In the genomic region with DNA sequence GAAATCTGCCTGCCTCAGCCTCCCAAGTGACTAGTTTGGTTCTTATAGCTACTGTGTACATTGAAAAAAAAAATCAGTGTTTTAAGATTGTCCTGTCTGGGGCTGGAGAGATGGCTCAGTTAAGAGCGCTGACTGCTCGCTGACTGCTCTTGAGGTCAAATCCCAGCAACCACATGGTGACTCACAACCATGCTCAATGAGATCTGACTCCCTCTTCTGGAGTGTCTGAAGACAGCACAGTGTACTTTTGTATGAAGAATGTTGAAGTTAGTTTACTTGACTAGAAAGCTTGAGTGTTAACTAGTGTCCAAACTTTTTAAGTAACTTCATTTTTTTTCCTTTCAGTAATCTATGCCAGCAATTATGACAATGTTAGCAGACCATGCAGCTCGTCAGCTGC, we compare ENCODE assay signal across 13 mouse cellular contexts. TPM values are rescaled to one million over a fixed set of nuclear protein-coding genes. Genes with fewer than 3 reads are reported as not detected.
DNase-seq lines count a peak whose midpoint lies in the region; ATAC-seq and TF ChIP-seq lines count a peak whose summit lies in the region.
"Had no signal": no experiment of that assay in that cellular context is flagged by ENCODE, and none has a peak within 500 bp of the region (broad histone marks: within the 10 kb centered on the region; RNA-seq: fewer than 3 reads in every experiment).

No protein-coding gene starts in this region.

- H3K4me1 ChIP-seq in liver, postnatal 0 days (ENCODE audit: insufficient read depth), result peaks cover 23% of the 10 kb centered on the region
- no peaks in the 10 kb centered on the region; the same call in 1 of the 2 replicates for H3K4me1 ChIP-seq in bone marrow, adult 2 months (ENCODE audit: control insufficient read depth, insufficient read depth, low read length)

- no peak for TF ChIP-seq EP300 in liver, postnatal 0 days (IDR thresholded peaks at IDR 0.05; ENCODE audit: low read depth)

- no peak for TF ChIP-seq POLR2A in bone marrow, adult 2 months (IDR thresholded peaks at IDR 0.05; ENCODE audit: borderline replicate concordance, control insufficient read depth, low read depth, low read length)

- no peak overlapping the region for H3K27ac ChIP-seq in liver, postnatal 0 days (ENCODE audit: low read depth)
- H3K27ac ChIP-seq in bone marrow, adult 2 months (ENCODE audit: control insufficient read depth, insufficient read depth, low read depth, low read length, poor library complexity), result no peak overlapping the region
- H3K27ac ChIP-seq: embryonic facial prominence, embryonic 10.5 days; forebrain, embryonic 13.5 days; hindbrain, embryonic 12.5 days; limb, embryonic 12.5 days had no signal

- no peaks in the 10 kb centered on the region for H3K9me3 ChIP-seq in liver, postnatal 0 days (ENCODE audit: low read length)
- H3K9me3 ChIP-seq: embryonic facial prominence, embryonic 10.5 days; forebrain, embryonic 13.5 days; hindbrain, embryonic 12.5 days; limb, embryonic 12.5 days had no signal

- 62% methylated on average over 3 of the region's 3 CpGs for WGBS in liver, postnatal 0 days (ENCODE audit: insufficient replicate concordance)
- WGBS in bone marrow, adult 2 months, result 46% methylated on average over 3 of the region's 3 CpGs

- peak; percentile 56 for TF ChIP-seq CTCF in liver, postnatal 0 days (IDR thresholded peaks at IDR 0.05; ENCODE audit: low read depth)
- TF ChIP-seq CTCF in bone marrow, adult 2 months (IDR thresholded peaks at IDR 0.05; ENCODE audit: control insufficient read depth, insufficient read depth, low read length), result 0 out of 2 replicates have a peak, but pooled peaks have one; percentile 6

- H3K36me3 ChIP-seq in liver, postnatal 0 days (replicated peaks; ENCODE audit: insufficient read depth, low read length), result peaks cover 26% of the 10 kb centered on the region

- H3K9ac ChIP-seq in liver, postnatal 0 days (replicated peaks), result no peak overlapping the region
- H3K9ac ChIP-seq: forebrain, embryonic 13.5 days; hindbrain, embryonic 12.5 days; limb, embryonic 12.5 days had no signal

- no peak for ATAC-seq in liver, postnatal 0 days
- no peak for ATAC-seq in megakaryocyte-erythroid progenitor cell, adult 5-6 weeks (replicated peaks; ENCODE audit: low FRiP score, low TSS enrichment, poor library complexity, severe bottlenecking)
- ATAC-seq: forebrain, embryonic 13.5 days had no signal

- DNase-seq in adrenal gland, postnatal 36 days, result peak; percentile 14 to 30
- no peak for DNase-seq in adrenal gland, postnatal 4 days (ENCODE audit: low spot score in 2 of 2)
- DNase-seq in liver, postnatal 0 days, result no peak
- DNase-seq in liver, result no peak
- peak; percentile 27 to 37 for DNase-seq in B cell, adult 2 months
- DNase-seq in right cerebral cortex, postnatal 4 days, result no peak
- DNase-seq: heart, adult 18-20 months had no signal

- H3K4me3 ChIP-seq in liver, postnatal 0 days (ENCODE audit: low read depth, low read length), result no peak overlapping the region
- no peak overlapping the region for H3K4me3 ChIP-seq in bone marrow, adult 2 months (replicated peaks; ENCODE audit: control insufficient read depth, low read depth, low read length)
- H3K4me3 ChIP-seq: embryonic facial prominence, embryonic 10.5 days; forebrain, embryonic 13.5 days; hindbrain, embryonic 12.5 days; limb, embryonic 12.5 days had no signal

- no peaks in the 10 kb centered on the region for H3K27me3 ChIP-seq in liver, postnatal 0 days (ENCODE audit: insufficient read depth, low read length)
- H3K27me3 ChIP-seq: forebrain, embryonic 13.5 days; hindbrain, embryonic 12.5 days; limb, embryonic 12.5 days had no signal

- no peak overlapping the region for H3K4me2 ChIP-seq in liver, postnatal 0 days (ENCODE audit: low read depth, low read length)
- H3K4me2 ChIP-seq: forebrain, embryonic 13.5 days; hindbrain, embryonic 12.5 days; limb, embryonic 12.5 days had no signal

RNA-seq across cellular contexts. Expression of a gene that starts 5.6 kb away (rescaled TPM):
- 10 to 100 TPM; 66.4 to 76.3 TPM for total RNA-seq in adrenal gland, postnatal 36 days (2021)
- total RNA-seq in adrenal gland, postnatal 4 days (2021), result 10 to 100 TPM; 80.7 to 96.7 TPM
- 14.2 and 16.0 TPM in 2 replicates for polyA plus RNA-seq in liver, postnatal 0 days (2015; fragmentation: Nextera tagmentation; extraction: Ambion mirVana)
- polyA plus RNA-seq in bone marrow, adult 2 months (2011; ENCODE audit: insufficient read depth, insufficient read length, low replicate concordance, missing spikeins), result 60.6 and 77.8 TPM in 2 replicates
- 106 and 142 TPM in 2 replicates for total RNA-seq in megakaryocyte-erythroid progenitor cell, adult 5-6 weeks (2014; fragmentation: Nextera tagmentation)
- total RNA-seq in megakaryocyte-erythroid progenitor cell, adult 5-6 weeks (2017), result 322 and 338 TPM in 2 replicates

RNA-seq across cellular contexts. Expression of a gene that starts 45.2 kb away (rescaled TPM):
- 10 to 100 TPM; 65.8 to 68.1 TPM for total RNA-seq in adrenal gland, postnatal 36 days (2021)
- 10 to 100 TPM; 59.1 to 72.1 TPM for total RNA-seq in adrenal gland, postnatal 4 days (2021)
- polyA plus RNA-seq in liver, postnatal 0 days (2015; fragmentation: Nextera tagmentation; extraction: Ambion mirVana), result 5.6 and 6.6 TPM in 2 replicates
- polyA plus RNA-seq in bone marrow, adult 2 months (2011; ENCODE audit: insufficient read depth, insufficient read length, low replicate concordance, missing spikeins), result 14.6 and 23.5 TPM in 2 replicates
- total RNA-seq in megakaryocyte-erythroid progenitor cell, adult 5-6 weeks (2014; fragmentation: Nextera tagmentation), result 50.7 and 76.1 TPM in 2 replicates
- 31.9 and 59.4 TPM in 2 replicates for total RNA-seq in megakaryocyte-erythroid progenitor cell, adult 5-6 weeks (2017)

Comparison
In these comparisons a context has a peak if more than half of its experiments do, and no peak if none do; other contexts are left out.
1. DNase-seq: peak in adrenal gland, postnatal 36 days (2 of 2) and B cell, adult 2 months (2 of 2); none in adrenal gland, postnatal 4 days (0 of 2), liver, postnatal 0 days (single experiment), liver (single experiment) and right cerebral cortex, postnatal 4 days (single experiment).